Mouse (Mus musculus): ENCODE results near the gene Mgarp.
A peak's percentile ranks its signal among the peaks of the same experiment; 100 is the strongest.
"Not testable (repeated sequence)": the region's sequence is repeated elsewhere in the genome, so short reads cannot be mapped to it uniquely, and the experiment has no call there.

Mgarp gene

GRCm38 (mm10) chr3:51368011-51368410 lies 28.5 kb downstream of the Mgarp start:
- DNase-seq (ENCODE audit: low read depth, low spot score), result no peak

- DNase-seq (ENCODE audit: low read depth, low spot score), result no peak
These were observed 29.6 kb downstream of the Mgarp start for GRCm38 (mm10) chr3:51366926-51367325.

GRCm38 (mm10) chr3:51365517-51365882 lies 31.0 kb downstream of the Mgarp start:
- DNase-seq (ENCODE audit: low read depth, low spot score), result no peak

- peak; percentile 66 for DNase-seq (ENCODE audit: low read depth, low spot score)
These were observed 31.6 kb downstream of the Mgarp start for GRCm38 (mm10) chr3:51364703-51365516.

GRCm38 (mm10) chr3:51361066-51361465 lies 35.5 kb downstream of the Mgarp start:
- peak; percentile 93 for DNase-seq (ENCODE audit: low read depth, low spot score)

- DNase-seq (ENCODE audit: low read depth, low spot score), result no peak
These were observed 36.8 kb downstream of the Mgarp start for GRCm38 (mm10) chr3:51359558-51360307.

GRCm38 (mm10) chr3:51358660-51359557 lies 37.6 kb downstream of the Mgarp start:
- peak; percentile 89 for DNase-seq (ENCODE audit: low read depth, low spot score)

GRCm38 (mm10) chr3:51358181-51358580 lies 38.4 kb downstream of the Mgarp start:
- DNase-seq (ENCODE audit: low read depth, low spot score), result peak; percentile 91

GRCm38 (mm10) chr3:51357624-51358023 lies 38.9 kb downstream of the Mgarp start:
- DNase-seq (ENCODE audit: low read depth, low spot score), result peak; percentile 42

- DNase-seq (ENCODE audit: low read depth, low spot score), result no peak
These were observed 39.5 kb downstream of the Mgarp start for GRCm38 (mm10) chr3:51357078-51357477.

- DNase-seq (ENCODE audit: low read depth, low spot score), result not testable (repeated sequence)
These were observed 41.6 kb downstream of the Mgarp start for GRCm38 (mm10) chr3:51354956-51355355.

GRCm38 (mm10) chr3:51354034-51354427 lies 42.5 kb downstream of the Mgarp start:
- peak; percentile 57 for DNase-seq (ENCODE audit: low read depth, low spot score)

- peak; percentile 71 for DNase-seq (ENCODE audit: low read depth, low spot score)
These were observed 43.1 kb downstream of the Mgarp start for GRCm38 (mm10) chr3:51353325-51354033.

- DNase-seq (ENCODE audit: low read depth, low spot score), result peak; percentile 74
These were observed 45.7 kb downstream of the Mgarp start for GRCm38 (mm10) chr3:51350806-51351205.

GRCm38 (mm10) chr3:51348646-51349238 lies 47.8 kb downstream of the Mgarp start:
- DNase-seq (ENCODE audit: low read depth, low spot score), result no peak

- not testable (repeated sequence) for DNase-seq (ENCODE audit: low read depth, low spot score)
These were observed 51.5 kb downstream of the Mgarp start for GRCm38 (mm10) chr3:51345017-51345416.

GRCm38 (mm10) chr3:51344182-51344581 lies 52.4 kb downstream of the Mgarp start:
- not testable (repeated sequence) for DNase-seq (ENCODE audit: low read depth, low spot score)

GRCm38 (mm10) chr3:51343260-51343659 lies 53.3 kb downstream of the Mgarp start:
- DNase-seq (ENCODE audit: low read depth, low spot score), result no peak

GRCm38 (mm10) chr3:51342152-51342551 lies 54.4 kb downstream of the Mgarp start:
- no peak for DNase-seq (ENCODE audit: low read depth, low spot score)

- peak; percentile 85 for DNase-seq (ENCODE audit: low read depth, low spot score)
These were observed 55.1 kb downstream of the Mgarp start for GRCm38 (mm10) chr3:51341268-51342081.
